Mouse (Mus musculus): ENCODE data around the gene Cmya5.

DNA sequence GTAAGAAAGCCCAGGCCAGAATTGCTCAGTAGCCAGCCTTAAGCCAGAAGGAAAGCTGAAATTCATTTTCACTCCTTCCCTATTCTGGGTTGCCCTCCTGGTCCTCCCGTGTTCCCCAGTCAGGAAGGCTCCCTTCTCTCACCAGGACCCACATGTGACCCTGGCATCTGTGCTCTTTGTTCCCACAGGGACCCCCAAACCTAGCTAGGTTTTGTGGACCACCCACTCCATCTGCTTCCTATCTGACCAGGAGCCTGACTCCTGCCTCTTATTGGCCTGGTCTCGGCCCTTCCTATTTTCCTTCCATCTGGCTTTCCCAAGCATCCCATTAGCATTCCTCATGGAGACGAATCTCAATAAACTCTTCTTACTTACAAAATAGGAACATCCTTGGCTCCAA lies 45.9 kb downstream of the Cmya5 start:
- TF ChIP-seq CTCF (IDR thresholded peaks at IDR 0.05; ENCODE audit: insufficient read depth, low read length): no peak
- no peak for TF ChIP-seq POLR2A (IDR thresholded peaks at IDR 0.05; ENCODE audit: borderline replicate concordance, extremely low read depth, low read depth, low read length)

Measured in lung, adult 2 months (tissue).